10 mouse cellular contexts compared by ENCODE assay signal in the genomic region with DNA sequence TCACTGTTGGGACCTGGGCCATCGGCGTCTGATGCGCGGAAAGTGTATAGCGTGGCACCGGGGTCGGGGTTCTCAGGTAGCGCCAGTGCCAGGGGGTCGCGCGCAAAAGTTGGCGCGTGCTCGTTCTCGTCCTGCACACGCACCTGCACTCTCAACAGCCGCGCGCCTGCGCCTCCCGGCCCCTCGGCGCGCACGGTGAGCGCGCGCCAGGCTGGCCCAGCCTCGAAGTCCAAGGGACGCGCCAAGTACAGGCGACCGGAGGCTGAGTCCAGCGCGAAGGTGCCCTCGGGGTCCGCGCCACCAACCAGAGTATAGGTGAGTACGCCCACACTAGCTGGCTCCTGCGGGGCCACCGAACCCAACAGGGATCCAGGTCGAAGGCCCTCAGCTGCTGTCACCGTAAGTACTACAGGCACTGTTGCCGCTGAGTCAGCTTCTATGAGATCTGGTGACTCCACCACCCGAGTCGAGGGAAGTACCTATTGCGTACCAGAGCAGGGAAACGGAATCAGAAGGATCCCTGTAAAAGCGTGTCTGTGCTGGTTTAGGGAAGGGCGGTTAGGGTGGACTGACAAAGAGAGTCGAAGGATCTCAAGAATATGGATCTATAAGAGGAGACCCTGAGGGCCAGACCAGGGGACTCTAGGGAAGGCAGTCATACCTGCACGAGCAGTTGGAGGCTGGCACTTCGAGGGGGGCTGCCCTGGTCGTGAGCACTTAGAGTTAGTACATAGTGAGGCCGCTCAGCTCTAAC. TPM values are rescaled to one million over a fixed set of nuclear protein-coding genes. Genes with fewer than 3 reads are reported as not detected.
DNase-seq lines count a peak whose midpoint lies in the region; ATAC-seq and TF ChIP-seq lines count a peak whose summit lies in the region.
"Had no signal": no experiment of that assay in that cellular context is flagged by ENCODE, and none has a peak within 500 bp of the region (broad histone marks: within the 10 kb centered on the region; RNA-seq: fewer than 3 reads in every experiment).

No protein-coding gene starts in this region.

- peak overlapping the region; percentile 47 for H3K4me3 ChIP-seq in heart, embryonic 16.5 days (ENCODE audit: low read length)
- H3K4me3 ChIP-seq in ES-E14 (ENCODE audit: insufficient read depth in 1 of 2, low read depth in 1 of 2, low read length in 2 of 2, poor library complexity in 1 of 2, severe bottlenecking in 1 of 2): peak overlapping the region; percentile 67 to 70
- peak overlapping the region; percentile 2; the same call in 1 of the 2 replicates for H3K4me3 ChIP-seq in embryonic facial prominence, embryonic 15.5 days (replicated peaks)
- peak overlapping the region; percentile 46 for H3K4me3 ChIP-seq in liver, postnatal 0 days (ENCODE audit: low read depth, low read length)

- no peak for TF ChIP-seq EP300 in liver, postnatal 0 days (IDR thresholded peaks at IDR 0.05; ENCODE audit: low read depth)

- in situ Hi-C loops in ES-E14 (cut with MboI; ENCODE audit: low sequenced_read_pairs in 2 of 2, unreplicated experiment in 2 of 2): no loop called here

- no peak overlapping the region for H3K27ac ChIP-seq in heart, embryonic 16.5 days (ENCODE audit: low read length)
- no peak overlapping the region for H3K27ac ChIP-seq in ES-E14 (ENCODE audit: insufficient read depth, low read depth, low read length, poor library complexity, severe bottlenecking)
- H3K27ac ChIP-seq in embryonic facial prominence, embryonic 15.5 days (replicated peaks): no peak overlapping the region
- no peak overlapping the region for H3K27ac ChIP-seq in liver, postnatal 0 days (ENCODE audit: low read depth)

- ATAC-seq in heart, embryonic 16.5 days (replicated peaks; ENCODE audit: extremely low read depth, insufficient read depth, low FRiP score): no peak
- no peak for ATAC-seq in embryonic facial prominence, embryonic 15.5 days (ENCODE audit: insufficient number of reproducible peaks, low FRiP score, low TSS enrichment, low read depth)
- ATAC-seq in liver, postnatal 0 days: peak; percentile 55
- no peak for ATAC-seq in erythroid progenitor cell, adult 5-6 weeks (replicated peaks; ENCODE audit: low FRiP score, poor library complexity, severe bottlenecking)

- peaks cover 7% of the 10 kb centered on the region for H3K4me1 ChIP-seq in heart, embryonic 16.5 days (ENCODE audit: control insufficient read depth, insufficient read depth, low read length)
- no peaks in the 10 kb centered on the region for H3K4me1 ChIP-seq in ES-E14 (ENCODE audit: control insufficient read depth in 2 of 2, insufficient read depth in 2 of 2, low read length in 2 of 2, poor library complexity in 1 of 2)
- H3K4me1 ChIP-seq in embryonic facial prominence, embryonic 15.5 days: peaks cover 6% of the 10 kb centered on the region
- peaks cover 5% of the 10 kb centered on the region; the same call in 1 of the 2 replicates for H3K4me1 ChIP-seq in liver, postnatal 0 days (ENCODE audit: insufficient read depth)

- H3K36me3 ChIP-seq in heart, embryonic 16.5 days (ENCODE audit: control insufficient read depth, insufficient read depth): 0 out of 2 replicates have a peak, but pooled peaks cover 5% of the 10 kb centered on the region
- H3K36me3 ChIP-seq in ES-E14 (ENCODE audit: control insufficient read depth, insufficient read depth, low read length, poor library complexity, severe bottlenecking): no peaks in the 10 kb centered on the region
- peaks cover 80% of the 10 kb centered on the region for H3K36me3 ChIP-seq in embryonic facial prominence, embryonic 15.5 days
- H3K36me3 ChIP-seq in liver, postnatal 0 days (replicated peaks; ENCODE audit: insufficient read depth, low read length): no peaks in the 10 kb centered on the region; the same call in 1 of the 2 replicates
- H3K36me3 ChIP-seq: G1E had no signal

- peak overlapping the region; percentile 78 for H3K4me2 ChIP-seq in heart, embryonic 16.5 days (ENCODE audit: low read depth, low read length)
- peak overlapping the region; percentile 38 for H3K4me2 ChIP-seq in embryonic facial prominence, embryonic 15.5 days (replicated peaks)
- H3K4me2 ChIP-seq in liver, postnatal 0 days (ENCODE audit: low read depth, low read length): peak overlapping the region; percentile 69

- no peak for TF ChIP-seq CTCF in liver, postnatal 0 days (IDR thresholded peaks at IDR 0.05; ENCODE audit: low read depth)

- no peak overlapping the region for H3K9ac ChIP-seq in heart, embryonic 16.5 days (ENCODE audit: low read length)
- H3K9ac ChIP-seq in ES-E14 (ENCODE audit: insufficient read depth, low read depth, low read length, poor library complexity, severe bottlenecking): peak overlapping the region; percentile 20; the same call in 1 of the 2 replicates
- H3K9ac ChIP-seq in embryonic facial prominence, embryonic 15.5 days: no peak overlapping the region
- peak overlapping the region; percentile 26 for H3K9ac ChIP-seq in liver, postnatal 0 days (replicated peaks)

- 33% methylated on average over 55 of the region's 55 CpGs for WGBS in heart, embryonic 16.5 days
- 37% methylated on average over 55 of the region's 55 CpGs for WGBS in embryonic facial prominence, embryonic 15.5 days
- WGBS in liver, postnatal 0 days (ENCODE audit: insufficient replicate concordance): 32% methylated on average over 55 of the region's 55 CpGs

- no peak for DNase-seq in heart, adult 9 months (ENCODE audit: low spot score in 2 of 2)
- no peak for DNase-seq in ES-E14 (ENCODE audit: low read depth, low spot score)
- DNase-seq in liver, postnatal 0 days: no peak
- DNase-seq in layer of hippocampus, postnatal 10 days (ENCODE audit: low spot score in 2 of 2): no peak
- no peak for DNase-seq in adrenal gland, postnatal 36 days
- DNase-seq: gastrocnemius, postnatal 36 days had no signal

- no peaks in the 10 kb centered on the region for H3K9me3 ChIP-seq in heart, embryonic 16.5 days (replicated peaks; ENCODE audit: control insufficient read depth, low read length)
- no peaks in the 10 kb centered on the region for H3K9me3 ChIP-seq in ES-E14 (ENCODE audit: control insufficient read depth, insufficient read depth, low read depth, low read length)
- H3K9me3 ChIP-seq in embryonic facial prominence, embryonic 15.5 days (replicated peaks): no peaks in the 10 kb centered on the region
- H3K9me3 ChIP-seq in liver, postnatal 0 days (ENCODE audit: low read length): no peaks in the 10 kb centered on the region
- H3K9me3 ChIP-seq: G1E had no signal

- peaks cover 22% of the 10 kb centered on the region for H3K27me3 ChIP-seq in heart, embryonic 16.5 days (ENCODE audit: control insufficient read depth, insufficient read depth, low read length)
- no peaks in the 10 kb centered on the region for H3K27me3 ChIP-seq in embryonic facial prominence, embryonic 15.5 days
- peaks cover 11% of the 10 kb centered on the region for H3K27me3 ChIP-seq in liver, postnatal 0 days (ENCODE audit: insufficient read depth, low read length)

RNA-seq across cellular contexts. Expression of gene Tpp1, which starts 10.7 kb away (rescaled TPM):
- 74.6 and 77.5 TPM in 2 replicates for polyA plus RNA-seq in heart, embryonic 16.5 days (2015; fragmentation: Nextera tagmentation; extraction: Ambion mirVana)
- 53.1 and 78.4 TPM in 2 replicates for total RNA-seq in ES-E14 (2012; rRNA removed)
- polyA plus RNA-seq in embryonic facial prominence, embryonic 15.5 days (2015; fragmentation: Nextera tagmentation; extraction: Ambion mirVana): 67.0 and 82.0 TPM in 2 replicates
- 60.9 and 65.8 TPM in 2 replicates for polyA plus RNA-seq in liver, postnatal 0 days (2015; fragmentation: Nextera tagmentation; extraction: Ambion mirVana)
- total RNA-seq in erythroid progenitor cell, adult 5-6 weeks (2015; ENCODE audit: low replicate concordance): 61.2 and 72.8 TPM in 2 replicates
- total RNA-seq in erythroid progenitor cell, adult 5-6 weeks (2017; ENCODE audit: low replicate concordance): 35.4 and 38.4 TPM in 2 replicates
- total RNA-seq in layer of hippocampus, postnatal 10 days (2021): 10 to 100 TPM; 31.6 to 38.3 TPM
- 100 to 1,000 TPM in 1 of 2 experiments, 10 to 100 TPM in 1; 99.2 to 113 TPM for total RNA-seq in adrenal gland, postnatal 36 days (2021)

RNA-seq across cellular contexts. Expression of gene Taf10, which starts 18.5 kb away (rescaled TPM):
- polyA plus RNA-seq in heart, embryonic 16.5 days (2015; fragmentation: Nextera tagmentation; extraction: Ambion mirVana): 89.0 and 94.2 TPM in 2 replicates
- total RNA-seq in ES-E14 (2012; rRNA removed): 173 and 192 TPM in 2 replicates
- 128 and 131 TPM in 2 replicates for polyA plus RNA-seq in embryonic facial prominence, embryonic 15.5 days (2015; fragmentation: Nextera tagmentation; extraction: Ambion mirVana)
- polyA plus RNA-seq in liver, postnatal 0 days (2015; fragmentation: Nextera tagmentation; extraction: Ambion mirVana): 104 and 110 TPM in 2 replicates
- total RNA-seq in erythroid progenitor cell, adult 5-6 weeks (2015; ENCODE audit: low replicate concordance): 121 and 145 TPM in 2 replicates
- 45.8 and 90.2 TPM in 2 replicates for total RNA-seq in erythroid progenitor cell, adult 5-6 weeks (2017; ENCODE audit: low replicate concordance)
- 100 to 1,000 TPM; 136 to 148 TPM for total RNA-seq in layer of hippocampus, postnatal 10 days (2021)
- 100 to 1,000 TPM; 209 to 217 TPM for total RNA-seq in adrenal gland, postnatal 36 days (2021)

RNA-seq across cellular contexts. Expression of gene Dchs1, which starts 24.8 kb away (rescaled TPM):
- 3.1 and 4.3 TPM in 2 replicates for polyA plus RNA-seq in heart, embryonic 16.5 days (2015; fragmentation: Nextera tagmentation; extraction: Ambion mirVana)
- 1.5 and 3.3 TPM in 2 replicates for total RNA-seq in ES-E14 (2012; rRNA removed)
- polyA plus RNA-seq in embryonic facial prominence, embryonic 15.5 days (2015; fragmentation: Nextera tagmentation; extraction: Ambion mirVana): 15.5 and 17.7 TPM in 2 replicates
- 0.45 and 0.58 TPM in 2 replicates for polyA plus RNA-seq in liver, postnatal 0 days (2015; fragmentation: Nextera tagmentation; extraction: Ambion mirVana)
- total RNA-seq in erythroid progenitor cell, adult 5-6 weeks (2015; ENCODE audit: low replicate concordance): not detected in 2 replicates
- total RNA-seq in erythroid progenitor cell, adult 5-6 weeks (2017; ENCODE audit: low replicate concordance): not detected in 2 replicates
- total RNA-seq in layer of hippocampus, postnatal 10 days (2021): 10 to 100 TPM; 46.4 to 47.4 TPM
- total RNA-seq in adrenal gland, postnatal 36 days (2021): 1 to 10 TPM; 7.5 to 8.0 TPM
- polyA plus RNA-seq: G1E had no signal

RNA-seq across cellular contexts. Expression of gene Rrp8, which starts 25.5 kb away (rescaled TPM):
- polyA plus RNA-seq in heart, embryonic 16.5 days (2015; fragmentation: Nextera tagmentation; extraction: Ambion mirVana): 21.7 and 22.2 TPM in 2 replicates
- 25.3 and 35.6 TPM in 2 replicates for total RNA-seq in ES-E14 (2012; rRNA removed)
- 35.4 and 40.9 TPM in 2 replicates for polyA plus RNA-seq in embryonic facial prominence, embryonic 15.5 days (2015; fragmentation: Nextera tagmentation; extraction: Ambion mirVana)
- 10.6 and 11.6 TPM in 2 replicates for polyA plus RNA-seq in liver, postnatal 0 days (2015; fragmentation: Nextera tagmentation; extraction: Ambion mirVana)
- 4.7 and 8.8 TPM in 2 replicates for total RNA-seq in erythroid progenitor cell, adult 5-6 weeks (2015; ENCODE audit: low replicate concordance)
- 3.8 and 7.8 TPM in 2 replicates for total RNA-seq in erythroid progenitor cell, adult 5-6 weeks (2017; ENCODE audit: low replicate concordance)
- 10 to 100 TPM; 15.4 to 17.4 TPM for total RNA-seq in layer of hippocampus, postnatal 10 days (2021)
- 10 to 100 TPM; 17.9 to 22.5 TPM for total RNA-seq in adrenal gland, postnatal 36 days (2021)

RNA-seq across cellular contexts. Expression of gene Ilk, which starts 26.3 kb away (rescaled TPM):
- polyA plus RNA-seq in heart, embryonic 16.5 days (2015; fragmentation: Nextera tagmentation; extraction: Ambion mirVana): 403 and 415 TPM in 2 replicates
- total RNA-seq in ES-E14 (2012; rRNA removed): 36.9 and 61.4 TPM in 2 replicates
- 357 and 386 TPM in 2 replicates for polyA plus RNA-seq in embryonic facial prominence, embryonic 15.5 days (2015; fragmentation: Nextera tagmentation; extraction: Ambion mirVana)
- 95.1 and 103 TPM in 2 replicates for polyA plus RNA-seq in liver, postnatal 0 days (2015; fragmentation: Nextera tagmentation; extraction: Ambion mirVana)
- total RNA-seq in erythroid progenitor cell, adult 5-6 weeks (2015; ENCODE audit: low replicate concordance): 155 and 182 TPM in 2 replicates
- 73.5 and 103 TPM in 2 replicates for total RNA-seq in erythroid progenitor cell, adult 5-6 weeks (2017; ENCODE audit: low replicate concordance)
- 100 to 1,000 TPM; 112 to 117 TPM for total RNA-seq in layer of hippocampus, postnatal 10 days (2021)
- total RNA-seq in adrenal gland, postnatal 36 days (2021): 100 to 1,000 TPM; 145 to 159 TPM

Comparison
In these comparisons a context has a peak if more than half of its experiments do, and no peak if none do; other contexts are left out.
1. H3K4me3 ChIP-seq: peak in every context shown above with its lines; median percentile 68 in ES-E14; 47 in heart, embryonic 16.5 days; 46 in liver, postnatal 0 days; 2 in embryonic facial prominence, embryonic 15.5 days.
2. H3K9ac ChIP-seq: peak in ES-E14 (single experiment) and liver, postnatal 0 days (single experiment); none in heart, embryonic 16.5 days (single experiment) and embryonic facial prominence, embryonic 15.5 days (single experiment).
3. RNA of gene Dchs1, which starts 24.8 kb away (total RNA-seq): 46.4 to 47.4 TPM in layer of hippocampus, postnatal 10 days; 7.5 to 8.0 TPM in adrenal gland, postnatal 36 days, 1.5 to 3.3 TPM in ES-E14 and not detected in erythroid progenitor cell, adult 5-6 weeks; every median in the first group is over 4 times any median in the second.
4. Peak in every context shown above with its lines, with median percentiles within 50 percentile points of each other: H3K4me2 ChIP-seq.